Mouse (Mus musculus) heart, postnatal 14 days (tissue): ENCODE data around the gene Cacng4. TPM values are rescaled to one million over a fixed set of nuclear protein-coding genes. Genes with fewer than 3 reads are reported as not detected.

ENCODE experiments used
- DNase-seq, 2 experiments: peaks; one replicate each; pipeline ENCODE4 v3.0.0; 2021 to 2022
- intact Hi-C: fragments of 180-260 bp; cut with DNase I; formaldehyde crosslinking; loops from one replicate; pipeline ENCODE4 v1.15.1; 2025
- total RNA-seq, 2 experiments: library from RNA; stranded (reverse); gene quantifications; 2 replicates each; pipeline ENCODE4 v1.2.3; 2021

The Cacng4 gene
- total RNA-seq, 2 experiments from 2014 or later: 0.33 to 0.49 TPM

DNA sequence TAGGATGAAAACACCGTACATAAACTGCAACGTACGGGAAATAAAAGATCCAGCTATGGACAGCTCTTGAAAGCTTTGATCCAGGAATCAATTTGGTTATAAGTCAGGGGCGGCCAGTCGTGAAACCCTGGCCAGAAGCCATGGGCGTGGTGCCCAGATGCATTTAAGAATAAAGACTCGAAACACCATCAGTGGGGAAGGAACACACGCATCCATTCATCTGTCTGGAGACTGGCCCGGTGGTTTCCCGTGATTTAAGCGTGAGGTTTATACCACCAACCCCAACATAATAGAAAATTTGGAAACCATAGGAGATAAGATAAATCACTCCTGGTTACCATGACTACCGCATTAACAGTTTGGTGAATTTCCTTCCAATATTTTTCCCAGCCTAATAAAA lies 16.9 kb downstream of the Cacng4 start:
- DNase-seq: no peak
- intact Hi-C loops: no loop called here

DNA sequence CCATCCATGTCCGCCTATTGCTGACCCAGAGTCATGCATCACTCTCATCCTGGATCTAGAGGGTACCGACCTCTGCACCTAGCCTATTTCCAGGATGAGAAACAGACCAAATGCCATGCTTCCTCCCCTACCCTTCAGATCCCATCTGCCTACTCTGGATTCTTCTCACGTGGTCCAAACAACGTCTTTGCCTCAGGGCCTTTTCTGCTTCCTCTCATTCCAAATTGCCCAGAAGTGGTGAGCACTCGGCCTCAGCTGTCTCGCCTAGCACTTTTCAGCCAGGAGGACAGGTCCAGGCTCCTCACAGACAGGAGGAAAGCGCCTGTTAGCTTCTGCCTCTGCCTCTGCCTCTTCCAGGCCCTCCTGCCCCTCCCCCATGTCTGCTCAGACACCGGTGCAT lies 21.0 kb downstream of the Cacng4 start:
- intact Hi-C loops: no loop called here
- DNase-seq: no peak

DNA sequence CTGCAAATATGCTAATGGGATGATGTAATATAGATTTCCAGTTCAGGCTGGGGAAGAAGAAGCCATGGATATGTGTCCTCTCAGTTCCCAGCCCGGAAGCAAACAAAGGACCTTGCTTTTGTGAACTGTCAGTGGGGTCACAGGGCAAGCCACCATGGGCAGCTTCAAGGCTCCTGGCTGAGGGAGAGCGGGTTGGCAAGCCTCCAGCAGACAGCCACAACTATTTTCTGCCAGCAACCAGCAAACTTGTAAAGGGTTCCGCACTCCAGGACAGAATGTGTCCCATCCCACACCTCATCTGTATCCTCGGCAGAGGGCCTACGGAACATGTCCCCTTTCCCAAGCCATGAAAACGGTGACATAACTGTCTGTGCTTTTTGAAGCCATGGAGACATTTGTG lies 22.4 kb downstream of the Cacng4 start:
- intact Hi-C loops: no loop called here
- DNase-seq: no peak

DNA sequence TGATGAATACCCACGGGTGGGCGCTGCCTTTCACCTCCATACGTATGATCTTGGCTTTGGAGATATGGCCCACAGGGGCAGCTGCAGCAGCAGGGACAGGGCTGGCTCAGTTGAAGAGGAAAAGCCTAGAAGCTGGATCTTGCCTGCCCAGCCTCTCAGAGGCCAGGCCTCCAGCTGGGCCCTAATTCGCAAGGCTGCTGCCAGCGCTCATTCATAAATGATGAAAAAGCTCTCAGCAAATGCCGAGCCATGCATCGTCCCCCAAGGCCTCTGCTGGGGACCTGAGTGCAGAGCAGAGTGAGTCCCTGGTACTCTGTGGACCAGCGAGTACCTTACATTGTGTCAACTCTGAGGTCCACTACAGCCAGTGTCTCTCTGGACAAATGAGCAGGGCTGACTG lies 26.0 kb downstream of the Cacng4 start:
- no peak for DNase-seq
- intact Hi-C loops: no loop called here

DNA sequence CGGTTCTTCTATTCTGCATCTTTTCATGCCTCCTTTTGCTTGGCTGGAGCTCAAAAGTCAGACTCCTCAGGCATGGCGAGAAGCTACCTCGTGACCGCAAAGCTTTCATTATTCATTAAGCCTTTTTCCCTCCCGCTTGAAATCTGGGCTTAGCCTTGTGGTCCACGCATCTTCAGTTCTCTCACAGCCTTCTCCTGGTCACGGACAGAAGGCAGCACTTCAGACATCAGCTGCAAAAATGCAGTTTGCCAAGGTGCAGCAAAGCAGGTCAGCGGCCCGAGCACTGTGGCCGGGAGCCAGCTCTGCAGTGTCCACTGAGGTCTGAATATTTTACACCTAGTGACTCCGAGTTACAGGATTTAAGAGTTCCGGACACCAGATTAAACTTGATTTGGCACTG lies 27.4 kb downstream of the Cacng4 start:
- DNase-seq: no peak
- intact Hi-C loops: no loop called here

DNA sequence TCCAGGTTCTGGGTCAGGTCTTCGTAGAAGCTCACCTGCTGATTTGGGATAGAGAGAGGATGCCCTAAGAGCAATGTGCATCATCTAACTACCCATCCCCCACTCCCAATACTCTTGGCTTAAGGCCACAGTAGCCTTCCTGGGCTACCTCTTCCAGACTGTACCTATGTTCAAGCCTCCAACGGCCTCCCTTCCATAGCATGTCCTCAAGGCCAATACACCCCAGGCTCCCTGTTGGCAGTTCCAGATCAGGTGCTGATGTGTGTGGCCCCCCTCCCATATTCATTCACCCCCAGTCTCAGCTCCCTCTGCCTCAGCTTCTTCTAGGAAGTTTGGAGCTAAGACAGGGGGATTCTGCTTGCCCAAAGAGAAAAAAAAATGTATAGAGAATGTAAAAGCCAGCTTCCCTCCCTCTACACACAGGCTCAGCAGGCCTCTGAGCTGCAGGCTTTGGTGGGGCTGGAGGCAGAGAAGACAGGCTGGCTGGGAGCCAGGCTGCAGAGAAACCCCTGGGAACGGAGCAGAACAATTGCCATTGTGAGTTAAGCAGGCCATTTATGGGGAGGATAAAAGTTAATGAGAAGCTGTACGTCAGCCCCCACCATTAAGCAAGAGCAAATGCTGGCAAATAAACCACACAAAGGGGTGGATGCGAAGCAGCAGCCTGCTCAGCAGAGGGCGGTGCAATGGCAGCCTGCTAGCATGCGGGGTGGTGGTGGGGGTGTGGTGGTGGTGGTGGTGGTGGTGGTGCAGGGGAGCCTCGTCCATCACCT lies 31.5 kb downstream of the Cacng4 start:
- intact Hi-C loops: no loop called here
- DNase-seq: peak; percentile 40 to 52

DNA sequence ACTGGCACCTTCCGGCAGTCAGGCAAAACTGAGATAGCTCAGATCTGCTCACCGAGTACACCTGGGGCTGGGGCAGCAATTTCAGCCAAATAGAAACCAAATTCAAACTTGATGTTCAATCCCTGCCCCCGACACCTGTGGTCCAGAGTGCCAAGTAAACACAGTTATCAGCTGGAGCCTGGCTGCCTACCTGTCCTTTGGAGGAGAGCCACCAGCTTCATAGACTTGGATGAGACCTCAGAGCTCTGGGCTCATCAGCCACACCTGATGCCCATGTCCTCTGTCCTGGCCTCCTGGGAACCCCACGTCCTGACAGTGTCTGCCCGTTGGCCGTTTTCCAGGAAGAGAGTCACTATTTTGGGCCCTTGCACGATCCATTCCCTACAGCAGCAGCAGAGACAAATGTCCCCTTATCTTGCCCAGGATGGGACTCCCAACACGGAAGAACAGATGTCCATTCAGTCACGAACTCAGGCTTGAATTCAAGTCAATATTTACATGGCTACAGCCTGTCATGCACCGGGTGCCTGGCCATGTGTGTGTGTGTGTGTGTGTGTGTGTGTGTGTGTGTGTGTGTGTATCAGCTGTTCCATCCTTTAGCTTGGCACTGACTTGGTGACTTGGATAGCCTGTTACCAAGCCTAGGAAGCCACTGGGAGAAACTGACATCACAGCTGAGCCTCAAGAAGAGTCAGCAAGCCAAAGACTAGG lies 32.4 kb downstream of the Cacng4 start:
- no peak for DNase-seq
- intact Hi-C loops: no loop called here

DNA sequence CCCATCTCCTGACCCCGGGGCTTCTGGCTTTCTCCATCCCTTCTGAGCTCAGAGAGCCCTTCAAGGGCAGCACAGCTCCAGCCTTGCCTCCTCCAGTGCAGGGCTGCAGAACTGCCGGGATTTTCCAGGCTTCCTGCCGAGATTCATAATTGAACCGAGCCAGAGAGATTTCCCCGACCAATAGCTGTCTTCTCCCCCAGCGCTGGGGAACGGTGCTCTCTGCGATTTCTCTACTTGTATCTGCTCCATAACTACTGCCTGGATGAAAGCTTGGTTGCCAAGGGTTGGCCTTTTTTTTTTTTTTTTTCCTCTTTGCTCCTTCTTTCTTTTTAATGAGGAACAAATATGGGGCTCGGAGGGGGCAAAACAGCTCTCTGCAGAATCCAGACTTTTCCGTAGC lies 34.4 kb downstream of the Cacng4 start:
- intact Hi-C loops: no loop called here
- no peak for DNase-seq

DNA sequence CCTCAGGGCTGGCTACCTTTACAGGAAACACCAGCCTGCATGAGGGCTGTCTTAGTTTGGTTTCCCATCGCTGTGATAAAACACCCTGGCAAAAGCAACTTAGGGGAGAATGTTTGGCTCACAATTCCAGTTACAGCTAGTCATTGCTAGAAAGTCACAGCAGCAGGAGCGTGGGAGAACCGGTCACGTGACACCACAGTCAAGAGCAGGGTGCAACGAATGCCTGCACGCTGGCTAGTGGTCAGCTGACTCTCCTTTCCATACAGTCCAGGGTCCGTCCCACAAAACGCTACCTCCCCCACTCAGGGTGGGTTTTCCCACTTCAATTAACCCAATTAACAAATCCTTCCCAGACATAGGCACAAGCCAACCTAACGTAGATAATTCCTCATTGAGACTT lies 34.8 kb downstream of the Cacng4 start:
- DNase-seq: no peak
- intact Hi-C loops: no loop called here

DNA sequence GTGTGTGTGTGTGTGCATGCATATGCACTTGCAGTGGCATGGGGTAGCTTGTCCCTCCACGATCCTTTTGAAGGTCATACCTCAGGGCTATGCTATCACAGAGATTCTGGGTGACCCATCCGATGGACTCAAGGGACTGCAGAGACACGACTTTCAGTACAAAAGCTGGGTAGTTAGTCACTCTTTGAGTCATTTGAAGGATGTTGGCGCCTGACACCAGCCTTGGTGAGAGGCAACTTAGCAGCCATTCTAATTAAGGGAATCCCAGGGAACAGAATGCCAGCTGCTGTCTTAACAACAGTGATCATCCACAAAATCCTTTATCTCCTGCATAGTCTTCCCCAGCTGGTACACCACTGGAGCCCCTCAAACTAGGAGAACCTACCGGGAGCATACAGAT lies 45.2 kb downstream of the Cacng4 start:
- intact Hi-C loops: no loop called here
- DNase-seq: no peak

DNA sequence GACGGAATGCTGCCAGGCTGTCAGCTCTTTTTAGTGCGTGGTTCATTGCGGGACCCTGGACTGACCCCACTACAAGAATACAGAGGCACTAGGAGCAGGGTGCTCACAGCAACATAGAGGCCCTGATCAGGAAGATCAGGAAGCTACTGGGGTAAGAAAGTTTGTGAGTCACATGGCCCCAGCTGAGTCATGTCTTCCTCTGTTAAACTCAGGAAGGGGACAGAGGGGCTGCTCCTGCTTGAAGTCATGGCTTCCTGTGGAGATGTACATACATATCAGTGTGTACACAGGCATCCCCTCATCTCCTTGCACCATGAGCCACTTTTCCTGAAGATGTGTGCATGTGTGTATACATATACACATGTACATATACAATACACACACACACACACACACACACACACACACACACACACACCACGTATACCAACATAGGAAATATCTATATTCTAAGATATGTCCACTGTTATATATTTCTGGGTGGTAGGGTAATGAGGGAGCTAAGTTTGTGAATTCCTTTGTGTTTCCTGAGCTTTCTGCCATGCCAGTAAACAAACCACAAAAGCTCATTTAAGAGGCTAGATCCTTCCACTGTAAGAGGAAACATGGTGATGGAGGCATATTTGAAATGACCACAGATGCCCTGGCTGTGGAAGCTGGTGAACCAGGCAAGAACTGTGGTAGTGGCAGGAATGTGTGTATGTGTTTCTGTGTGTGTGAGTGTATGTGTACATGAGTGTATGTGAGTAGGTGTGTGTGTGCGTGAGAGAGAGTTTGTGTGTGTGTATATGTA lies 45.9 kb downstream of the Cacng4 start:
- DNase-seq: no peak
- intact Hi-C loops: no loop called here

DNA sequence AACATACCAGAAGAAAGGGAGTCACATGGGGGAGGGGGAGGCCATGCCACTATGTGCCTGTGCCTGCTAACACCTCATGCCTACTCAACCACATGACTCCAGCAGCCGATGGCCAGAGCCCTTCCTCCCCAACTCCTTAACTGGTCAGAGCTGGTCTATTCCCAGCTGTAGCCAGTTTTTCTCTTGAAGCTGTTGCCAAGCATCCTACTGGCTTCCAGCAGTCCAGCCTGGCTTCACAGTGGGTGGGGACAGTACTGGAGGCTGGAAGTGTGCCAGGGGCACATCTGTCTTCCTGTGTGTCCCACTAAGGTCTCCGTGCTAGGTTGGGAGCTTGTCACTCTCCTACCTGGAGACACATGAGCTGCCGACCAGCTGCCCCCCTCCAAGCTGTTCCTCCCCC lies 51.3 kb downstream of the Cacng4 start:
- intact Hi-C loops: no loop called here
- no peak for DNase-seq

DNA sequence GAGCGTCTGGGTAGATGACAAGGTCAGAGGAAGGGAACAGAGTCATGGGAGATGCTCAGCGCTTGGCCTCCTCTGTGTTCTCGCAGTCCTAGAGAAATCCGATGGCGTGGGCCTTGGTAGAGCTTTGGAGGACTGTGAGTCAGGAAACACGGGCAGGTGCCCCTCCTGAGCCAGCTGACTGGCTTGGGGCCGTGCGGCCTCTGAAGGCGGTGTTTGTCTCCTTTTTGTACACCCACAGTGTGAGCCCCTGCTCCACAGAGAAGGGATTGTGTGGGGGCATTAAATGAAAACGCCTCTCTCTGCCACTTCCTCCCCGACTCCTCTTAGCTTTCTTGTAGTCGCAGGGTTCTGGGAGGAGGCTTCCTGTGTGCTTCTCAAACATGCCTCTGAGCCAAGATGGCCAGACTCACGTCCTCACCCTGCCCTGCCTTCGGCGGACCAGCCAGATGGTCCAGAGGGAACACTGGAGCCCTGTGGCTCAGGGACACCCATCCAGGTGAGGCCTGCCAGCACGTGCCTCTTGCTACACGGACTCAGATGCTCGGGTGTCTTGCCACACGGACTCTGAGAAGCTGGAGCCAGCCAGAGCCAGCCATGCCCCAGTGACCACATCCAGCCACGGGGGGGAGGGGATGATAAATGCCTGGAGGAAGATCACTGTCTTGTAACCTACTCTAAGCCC lies 55.8 kb downstream of the Cacng4 start:
- DNase-seq: no peak
- intact Hi-C loops: no loop called here

DNA sequence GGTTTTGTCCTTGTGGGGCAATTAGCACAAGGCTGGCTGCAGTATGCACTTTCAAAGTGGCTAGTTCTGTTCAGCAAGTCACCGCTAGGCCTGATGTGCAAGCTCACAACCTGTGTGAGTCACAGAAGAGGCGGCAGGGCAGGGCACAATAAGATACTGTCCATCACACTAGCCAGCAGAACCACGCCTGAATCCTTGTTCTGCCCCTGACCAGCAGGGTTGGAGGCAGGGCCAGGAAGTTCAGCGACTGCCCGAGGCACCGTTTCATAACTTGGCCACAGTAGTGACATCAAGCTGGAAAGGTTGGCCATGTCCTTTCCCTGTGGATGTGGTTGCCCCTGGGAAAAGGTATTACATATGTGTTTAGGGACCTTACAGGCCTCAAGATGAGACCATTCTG lies 56.5 kb downstream of the Cacng4 start:
- intact Hi-C loops: no loop called here
- DNase-seq: no peak

DNA sequence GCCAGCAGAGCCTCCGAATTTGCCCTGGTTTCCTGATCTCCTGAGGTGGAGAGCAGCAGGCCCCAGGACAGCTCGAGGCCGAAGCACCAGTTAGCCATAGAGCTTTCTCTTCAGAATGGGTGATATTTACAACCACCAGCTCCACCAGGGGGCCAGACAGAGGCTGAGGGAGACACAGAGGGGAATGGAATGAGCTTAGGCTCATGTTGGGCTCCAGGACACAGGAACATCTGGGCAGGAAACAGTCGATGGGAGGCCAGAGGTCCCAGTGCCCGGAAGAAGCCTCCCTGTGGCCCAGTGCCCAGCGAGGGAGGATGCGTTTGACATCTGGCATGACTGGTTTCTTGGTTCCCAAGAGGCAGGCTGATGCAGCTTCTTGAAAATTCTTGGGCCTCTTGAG lies 60.2 kb downstream of the Cacng4 start:
- peak; percentile 8 to 30 for DNase-seq

DNA sequence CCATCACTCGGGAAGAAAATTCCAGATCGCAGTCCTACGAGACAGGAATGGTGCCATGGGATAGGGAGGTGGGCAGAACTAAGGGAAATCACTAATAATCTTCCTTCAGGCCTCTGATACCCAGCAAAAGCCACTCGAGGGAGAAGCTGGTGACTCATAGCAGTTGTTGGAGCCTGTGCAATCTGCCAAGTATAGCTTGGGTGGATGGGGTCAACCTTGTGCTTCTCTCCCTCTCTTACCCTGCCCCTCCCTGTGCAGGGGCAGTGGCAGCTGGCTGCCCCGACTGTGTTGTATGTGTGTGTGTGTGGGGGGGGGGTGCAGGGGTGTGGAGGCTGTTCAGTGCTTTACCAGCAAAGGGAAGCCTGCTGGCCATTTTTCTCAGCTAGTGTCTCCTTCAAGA lies 62.9 kb downstream of the Cacng4 start:
- intact Hi-C loops: no loop called here
- no peak for DNase-seq

More for the DNA sequence above, 60.2 kb downstream of the Cacng4 start:
- intact Hi-C loops: no loop called here

DNA sequence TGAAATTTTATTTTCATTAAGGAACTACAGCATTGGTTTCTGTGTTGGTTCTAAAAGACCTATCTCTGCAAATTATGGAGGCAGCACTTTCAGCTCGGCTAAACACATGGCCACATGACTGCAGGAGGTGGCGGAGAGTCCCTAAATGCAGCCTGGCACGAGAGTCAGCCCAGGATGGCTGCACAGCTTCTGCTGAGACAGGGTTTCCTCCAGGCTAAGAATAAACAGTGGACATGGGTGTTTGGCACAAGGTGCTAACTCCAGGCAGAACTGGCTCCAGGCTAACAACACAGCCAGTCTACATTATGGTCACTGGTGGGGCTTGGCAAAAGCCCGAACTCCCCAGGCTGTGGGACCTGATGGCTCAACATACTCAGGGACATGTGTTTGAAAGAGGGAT lies 63.4 kb downstream of the Cacng4 start:
- DNase-seq: peak; percentile 13 to 38
- intact Hi-C loops: no loop called here

DNA sequence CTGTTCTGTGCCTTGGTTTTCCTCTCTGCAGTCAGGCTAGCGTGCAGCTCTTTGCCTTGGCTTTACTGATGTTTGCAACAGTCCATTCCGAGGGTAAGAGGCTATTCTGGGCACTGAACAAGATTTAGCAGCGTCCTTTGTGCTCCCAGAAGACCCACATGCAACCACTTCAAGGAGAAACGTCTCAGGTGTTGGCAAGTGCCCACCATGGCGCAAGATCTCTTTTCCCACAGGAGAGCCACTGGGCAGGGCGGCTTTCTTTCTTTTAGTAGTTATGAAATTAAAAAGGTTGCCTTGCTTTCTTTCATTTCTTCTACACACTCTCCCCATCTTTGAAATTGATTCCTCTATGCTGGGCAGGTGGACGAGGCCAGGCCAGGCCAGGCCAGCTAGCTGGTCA lies 65.2 kb downstream of the Cacng4 start:
- DNase-seq: no peak
- intact Hi-C loops: no loop called here

DNA sequence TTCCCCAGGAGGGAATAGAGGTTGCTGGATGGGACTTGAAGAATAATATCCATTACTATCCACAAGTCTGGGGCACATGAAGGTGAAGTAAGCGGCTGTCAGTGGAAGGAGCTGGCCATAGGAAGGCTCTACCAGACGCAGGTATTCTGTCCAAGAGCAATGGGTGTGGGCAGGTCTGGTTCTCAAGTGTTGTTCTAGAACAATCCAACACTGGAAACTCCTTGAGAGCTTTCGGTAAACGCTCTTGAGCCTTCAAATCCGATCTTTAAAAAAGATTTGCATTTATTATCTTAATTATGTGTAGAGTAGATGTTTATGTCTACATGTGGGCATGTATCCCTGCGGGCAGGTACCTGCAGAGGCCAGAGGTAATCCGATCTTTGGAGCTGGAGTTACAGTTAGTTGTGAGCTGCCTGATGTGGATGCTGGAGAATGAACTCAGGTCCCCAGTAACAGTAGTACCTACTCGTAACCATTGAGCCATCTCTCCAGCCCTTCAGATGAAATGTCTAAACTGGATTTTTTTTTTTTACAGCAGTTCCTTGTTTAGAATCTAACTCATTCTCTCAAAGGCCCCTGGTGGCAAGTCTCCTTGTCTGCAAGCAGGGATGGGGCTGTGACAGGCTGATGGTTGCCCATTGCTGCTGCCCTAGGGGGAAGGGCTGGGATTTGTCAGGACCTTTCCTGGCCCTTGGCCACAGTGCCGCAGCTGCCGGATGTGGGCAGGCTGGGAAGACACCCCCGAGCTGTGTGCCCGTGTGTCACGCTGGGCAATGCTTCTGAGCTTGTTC lies 66.1 kb downstream of the Cacng4 start:
- intact Hi-C loops: no loop called here
- no peak for DNase-seq

DNA sequence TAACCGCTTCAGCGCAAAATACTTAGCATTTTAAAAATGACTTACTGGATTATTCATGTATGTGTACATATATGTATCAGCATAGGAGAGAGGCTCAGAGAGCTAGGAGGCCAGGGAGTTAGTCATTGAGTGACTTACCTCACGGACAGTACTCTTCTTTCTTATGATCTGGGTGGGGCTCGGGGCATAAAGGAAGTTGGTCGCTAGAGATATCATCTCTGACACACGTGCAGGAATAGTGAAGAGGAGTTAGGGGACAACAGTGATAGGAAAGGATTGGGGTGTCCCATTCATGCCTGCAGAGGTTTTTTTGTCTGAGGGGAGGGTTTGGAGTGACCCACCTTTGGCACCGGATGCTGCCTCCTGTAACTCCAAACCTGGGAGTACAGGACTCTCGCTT lies 69.8 kb downstream of the Cacng4 start:
- intact Hi-C loops: no loop called here
- no peak for DNase-seq
